Mouse (Mus musculus) stomach, embryonic 14.5 days (tissue): Measurements from ENCODE around the gene Nr0b1. TPM values are rescaled to one million over a fixed set of nuclear protein-coding genes. Genes with fewer than 3 reads are reported as not detected.
A peak's percentile ranks its signal among the peaks of the same experiment; 100 is the strongest.

ENCODE experiments used
- ATAC-seq: fragments of 200-750 bp; cut with Nextera tagmentation; 2 replicates; pipeline ENCODE4 v1.8.0; 2017; ENCODE audit warnings: low read depth, moderate TSS enrichment; ENCODE audit not compliant: insufficient number of reproducible peaks, insufficient read depth, low FRiP score
- H3K27ac ChIP-seq: fragments of 300-500 bp; sonication (generic); 2 replicates; pipeline ENCODE4 v1.5.1; 2014; ENCODE audit warnings: mild to moderate bottlenecking, low read length, moderate library complexity, mixed read lengths
- H3K27me3 ChIP-seq: fragments of 300-500 bp; sonication (generic); 2 replicates; pipeline ENCODE4 v1.6.1; 2014; ENCODE audit warnings: low read length, control low read depth, mixed read lengths; ENCODE audit not compliant: control insufficient read depth, insufficient read depth
- H3K36me3 ChIP-seq: fragments of 300-500 bp; sonication (generic); 2 replicates; pipeline ENCODE4 v1.6.1; 2014; ENCODE audit warnings: mild to moderate bottlenecking, control low read depth, low read length, moderate library complexity, mixed read lengths; ENCODE audit not compliant: control insufficient read depth, insufficient read depth
- H3K4me1 ChIP-seq: fragments of 300-500 bp; sonication (generic); 2 replicates; pipeline ENCODE4 v1.6.1; 2014; ENCODE audit warnings: low read length, control low read depth, mixed read lengths; ENCODE audit not compliant: control insufficient read depth, insufficient read depth
- H3K4me2 ChIP-seq: fragments of 300-500 bp; sonication (generic); replicated peaks from 2 replicates; pipeline ENCODE4 v1.6.1; 2014; ENCODE audit warnings: low read depth, low read length, control low read depth
- H3K4me3 ChIP-seq: fragments of 300-500 bp; sonication (generic); 2 replicates; pipeline ENCODE4 v1.5.1; 2014; ENCODE audit warnings: low read depth, low read length, control low read depth
- H3K9ac ChIP-seq: fragments of 300-500 bp; sonication (generic); replicated peaks from 2 replicates; pipeline ENCODE4 v1.6.1; 2014; ENCODE audit warnings: low read depth, mild to moderate bottlenecking, control low read depth, low read length, moderate library complexity, mixed read lengths
- H3K9me3 ChIP-seq: fragments of 300-500 bp; sonication (generic); 2 replicates; pipeline ENCODE4 v1.6.1; 2016; ENCODE audit warnings: low read depth, low read length, control low read depth; ENCODE audit not compliant: control insufficient read depth
- WGBS: fragments of 180-500 bp; shearing (Covaris S2); extraction: QIAGEN DNeasy Blood & Tissue Kit; methylation state at CpG from one replicate; pipeline ENCODE4 v1.1.7; 2014; 5-methylcytosine and 5-hydroxymethylcytosine counted together
- polyA plus RNA-seq: library from polyadenylated mRNA; unstranded; fragments of >200 nt; fragmentation: Nextera tagmentation; extraction: Ambion mirVana; gene quantifications from 2 replicates; pipeline ENCODE4 v1.2.1, GENCODE M21; 2014

Gene Nr0b1
- polyA plus RNA-seq, result 0.80 and 0.83 TPM in 2 replicates

- Histone ChIP-seq H3K36me3 (no peaks in the 10 kb centered on the region), H3K4me1 (no peaks in the 10 kb centered on the region), H3K4me2 (peak within 1 kb of the TSS; percentile 64), H3K27ac (no peak within 1 kb of the TSS), H3K27me3 (peaks cover 5% of the 10 kb centered on the region; the same call in 1 of the 2 replicates), H3K9ac (no peak within 1 kb of the TSS), H3K9me3 (no peaks in the 10 kb centered on the region), H3K4me3 (peak within 1 kb of the TSS; percentile 24)
- 24% methylated on average over 43 of the region's 53 CpGs for WGBS
- ATAC-seq, result no peak; the same call in 1 of the 2 replicates
These were observed at the start of gene Nr0b1 for GRCm38 (mm10) chrX:86191614-86192419. Gene Nr0b1, plus strand, starts transcription at chrX:86191764.

- H3K9ac ChIP-seq, result no peak overlapping the region
- H3K4me1 ChIP-seq, result no peaks in the 10 kb centered on the region
- WGBS, result 73% methylated on average over 2 of the region's 2 CpGs
These were observed 4.3 kb upstream of the Nr0b1 start for GRCm38 (mm10) chrX:86187250-86187649.

GRCm38 (mm10) chrX:86192420-86192994 is 943 bp downstream of the Nr0b1 start:
- no peaks in the 10 kb centered on the region for H3K9me3 ChIP-seq
- H3K27ac ChIP-seq, result no peak overlapping the region
- no peaks in the 10 kb centered on the region for H3K4me1 ChIP-seq
- ATAC-seq, result no peak
- no peaks in the 10 kb centered on the region for H3K36me3 ChIP-seq
- peak overlapping the region; percentile 64 for H3K4me2 ChIP-seq
- peaks cover 5% of the 10 kb centered on the region; the same call in 1 of the 2 replicates for H3K27me3 ChIP-seq
- H3K9ac ChIP-seq, result no peak overlapping the region
- peak overlapping the region; percentile 24; the same call in 1 of the 2 replicates for H3K4me3 ChIP-seq
- whole genome bisulfite sequencing, result 19% methylated on average over 25 of the region's 25 CpGs

More at GRCm38 (mm10) chrX:86187250-86187649, 4.3 kb upstream of the Nr0b1 start:
- no peak overlapping the region for H3K4me3 ChIP-seq
- ATAC-seq, result no peak
- no peak overlapping the region for H3K4me2 ChIP-seq
- H3K27ac ChIP-seq, result no peak overlapping the region
- no peaks in the 10 kb centered on the region for H3K36me3 ChIP-seq
- H3K9me3 ChIP-seq, result no peaks in the 10 kb centered on the region
- peaks cover 5% of the 10 kb centered on the region; the same call in 1 of the 2 replicates for H3K27me3 ChIP-seq

- H3K9ac ChIP-seq, result no peak overlapping the region
- no peaks in the 10 kb centered on the region for H3K4me1 ChIP-seq
- no peak for ATAC-seq
- H3K27ac ChIP-seq, result no peak overlapping the region
- H3K4me2 ChIP-seq, result no peak overlapping the region
- 46% methylated on average over 4 of the region's 4 CpGs for WGBS
- H3K27me3 ChIP-seq, result peaks cover 5% of the 10 kb centered on the region; the same call in 1 of the 2 replicates
- no peaks in the 10 kb centered on the region for H3K36me3 ChIP-seq
- no peak overlapping the region for H3K4me3 ChIP-seq
- H3K9me3 ChIP-seq, result no peaks in the 10 kb centered on the region
These were observed 1.8 kb downstream of the Nr0b1 start for GRCm38 (mm10) chrX:86193386-86193785.

DNA sequence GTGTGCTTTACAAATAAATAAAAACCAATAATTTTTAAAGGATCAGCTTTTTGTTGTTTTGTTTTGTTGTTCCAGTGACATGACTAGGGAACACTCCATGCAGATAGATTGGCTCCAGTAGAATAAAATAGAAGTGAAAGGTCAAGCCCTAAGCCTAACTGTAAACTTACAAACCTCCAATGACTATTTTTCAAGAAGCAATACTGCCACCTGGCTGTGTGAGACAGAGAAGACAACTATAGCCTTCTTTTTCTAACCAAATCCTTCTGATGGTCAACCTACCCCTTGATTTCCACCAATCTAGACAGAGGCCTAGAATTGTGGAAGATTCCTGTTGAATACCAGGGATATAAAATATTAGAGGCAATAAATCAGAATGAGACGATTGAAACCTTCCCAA is 45.7 kb downstream of the Nr0b1 start:
- no peaks in the 10 kb centered on the region for H3K36me3 ChIP-seq
- no peaks in the 10 kb centered on the region for H3K27me3 ChIP-seq
- no peak overlapping the region for H3K27ac ChIP-seq
- H3K4me2 ChIP-seq, result no peak overlapping the region
- H3K9ac ChIP-seq, result no peak overlapping the region
- H3K9me3 ChIP-seq, result no peaks in the 10 kb centered on the region
- H3K4me3 ChIP-seq, result no peak overlapping the region
- no peak for ATAC-seq
- no CpG with 5 or more reads among the region's 1 CpGs for WGBS
- H3K4me1 ChIP-seq, result no peaks in the 10 kb centered on the region

Other genes with a start within 250 kb of the Nr0b1 start
- gene Samt3, start 147.6 kb upstream of the Nr0b1 start, polyA plus RNA-seq, result not detected in 2 replicates
- not detected in 2 replicates for gene Mageb4, start 113.3 kb downstream of the Nr0b1 start, polyA plus RNA-seq